Mouse (Mus musculus) spleen, postnatal 36 days (tissue): ENCODE measurements around the gene Pam.

ENCODE experiments used
- DNase-seq, 2 experiments: peaks; one replicate each; pipeline ENCODE4 v3.0.0; 2022; ENCODE audit warnings: low spot score in 2 of 2, mixed read lengths in 1 of 2

Pam gene

GRCm38 (mm10) chr1:98095246-98095990 is at the start of gene Pam:
TSS of gene Pam (minus strand) at chr1:98095646.
- peak; percentile 52 to 60 for DNase-seq

GRCm38 (mm10) chr1:98144845-98145244 is 49.4 kb upstream of the Pam start:
- no peak for DNase-seq

- DNase-seq, result no peak
Observed at GRCm38 (mm10) chr1:98131244-98131643, 35.8 kb upstream of the Pam start.

- peak; percentile 3 to 7 for DNase-seq
Observed at GRCm38 (mm10) chr1:98129561-98130347, 34.3 kb upstream of the Pam start.

GRCm38 (mm10) chr1:98129111-98129510 is 33.7 kb upstream of the Pam start:
- DNase-seq, result no peak

- DNase-seq, result no peak
Observed at GRCm38 (mm10) chr1:98128338-98129096, 33.1 kb upstream of the Pam start.

- no peak for DNase-seq
Observed at GRCm38 (mm10) chr1:98126268-98126667, 30.8 kb upstream of the Pam start.

- no peak for DNase-seq
Observed at GRCm38 (mm10) chr1:98124727-98125126, 29.3 kb upstream of the Pam start.

- DNase-seq, result no peak
Observed at GRCm38 (mm10) chr1:98119595-98119994, 24.1 kb upstream of the Pam start.

GRCm38 (mm10) chr1:98107599-98107998 is 12.2 kb upstream of the Pam start:
- DNase-seq, result no peak

GRCm38 (mm10) chr1:98099441-98099840 is 4.0 kb upstream of the Pam start:
- DNase-seq, result no peak

- DNase-seq, result no peak
Observed at GRCm38 (mm10) chr1:98097957-98098729, 2.7 kb upstream of the Pam start.

GRCm38 (mm10) chr1:98096396-98096935 is 1.0 kb upstream of the Pam start:
- DNase-seq, result no peak

GRCm38 (mm10) chr1:98095991-98096330 is 515 bp upstream of the Pam start:
- DNase-seq, result no peak

- peak in 1 of 2 experiments; percentile 4 for DNase-seq
Observed at GRCm38 (mm10) chr1:98094811-98095245, 618 bp downstream of the Pam start.

GRCm38 (mm10) chr1:98089336-98089975 is 6.0 kb downstream of the Pam start:
- no peak for DNase-seq

GRCm38 (mm10) chr1:98086456-98086855 is 9.0 kb downstream of the Pam start:
- DNase-seq, result no peak

- DNase-seq, result no peak
Observed at GRCm38 (mm10) chr1:98084596-98085274, 10.7 kb downstream of the Pam start.

- no peak for DNase-seq
Observed at GRCm38 (mm10) chr1:98083508-98083907, 11.9 kb downstream of the Pam start.

GRCm38 (mm10) chr1:98082988-98083387 is 12.5 kb downstream of the Pam start:
- DNase-seq, result no peak
